Mouse (Mus musculus) activated CD4-positive, CD25-positive, alpha-beta regulatory T cell, adult 4 months (primary cell): ENCODE data around the gene Atf6b. TPM values are rescaled to one million over a fixed set of nuclear protein-coding genes. Genes with fewer than 3 reads are reported as not detected.

ENCODE experiments used
- ATAC-seq: one replicate; pipeline ENCODE4 v1.8.0; 2017
- polyA plus RNA-seq, 2 experiments: library from polyadenylated mRNA; unstranded; fragments of 100-300 nt; shearing (Covaris generic); gene quantifications; one replicate each; pipeline ENCODE4 v1.2.1; 2017

Atf6b gene
- polyA plus RNA-seq, result 10 to 100 TPM; 15.6 to 26.7 TPM

DNA sequence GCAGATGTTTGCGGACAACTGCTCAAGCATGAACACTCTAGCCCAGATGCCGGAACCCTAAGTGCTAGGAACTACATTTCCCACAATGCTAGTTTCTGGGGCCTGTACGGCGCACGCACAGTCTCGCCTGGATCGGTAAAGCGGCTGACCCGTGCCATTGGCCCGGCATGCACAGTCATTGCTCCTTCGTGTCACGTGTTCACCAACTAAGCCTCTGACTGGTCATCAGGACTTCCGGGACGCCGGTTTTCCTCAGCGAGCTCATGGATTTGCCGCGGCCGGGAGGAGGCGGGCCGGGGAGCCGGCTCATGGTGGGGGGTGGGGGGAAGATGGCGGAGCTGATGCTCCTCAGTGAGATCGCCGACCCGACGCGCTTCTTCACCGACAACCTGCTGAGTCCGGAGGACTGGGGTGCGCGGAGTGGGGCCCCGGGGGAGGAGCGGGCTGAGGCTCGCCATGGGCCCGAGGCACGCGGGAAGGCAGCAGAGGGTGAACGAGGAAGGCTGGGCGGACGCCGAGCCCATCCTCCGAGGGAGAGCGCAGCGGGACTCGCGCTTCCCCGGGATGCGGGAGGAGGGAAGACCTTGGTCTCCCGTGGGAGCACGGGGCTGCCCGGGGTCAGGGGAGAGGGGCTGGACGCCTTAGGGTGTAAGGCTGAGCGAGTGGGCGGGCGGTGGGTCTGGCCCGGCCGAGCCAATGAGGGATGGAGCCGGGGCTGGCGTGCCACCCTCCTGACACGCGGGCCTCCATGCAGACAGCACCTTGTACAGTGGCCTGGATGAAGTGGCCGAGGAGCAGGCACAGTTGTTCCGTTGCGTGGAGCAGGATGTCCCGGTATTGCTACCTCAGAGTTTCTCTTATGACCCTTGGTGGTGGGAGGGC is at the start of gene Atf6b:
TSS of gene Atf6b (plus strand) at position 241 of the 882 bp plus-strand sequence.
- ATAC-seq, result peak; percentile 98

DNA sequence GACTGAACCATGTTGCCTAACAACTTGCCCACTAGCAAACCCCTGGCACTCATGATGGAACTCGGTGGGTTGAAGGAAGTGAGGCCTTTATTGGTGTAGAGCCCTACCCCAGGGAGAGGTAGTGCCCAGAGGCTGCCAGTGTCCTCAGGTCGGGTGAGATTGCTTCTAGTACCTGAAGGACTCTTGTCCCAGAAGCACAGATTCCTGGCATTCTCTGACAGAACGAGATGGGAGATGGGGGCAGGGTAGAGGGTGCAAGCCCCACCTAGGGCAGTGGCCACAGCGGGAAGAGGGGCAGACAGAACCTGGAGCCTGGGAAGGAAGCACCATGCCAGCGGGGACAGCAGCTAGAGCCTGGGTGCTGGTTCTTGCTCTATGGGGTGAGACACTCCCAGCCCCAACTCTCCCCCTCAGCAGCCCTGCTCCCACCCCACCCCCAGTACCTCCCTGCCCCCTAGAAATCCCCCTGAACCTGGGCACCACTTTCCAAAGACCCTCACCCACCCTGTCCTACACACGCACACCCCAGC is 49.3 kb upstream of the Atf6b start, which contains the start of gene Ager:
TSS of gene Ager (plus strand) at position 297 of the 530 bp plus-strand sequence.
- no peak for ATAC-seq

DNA sequence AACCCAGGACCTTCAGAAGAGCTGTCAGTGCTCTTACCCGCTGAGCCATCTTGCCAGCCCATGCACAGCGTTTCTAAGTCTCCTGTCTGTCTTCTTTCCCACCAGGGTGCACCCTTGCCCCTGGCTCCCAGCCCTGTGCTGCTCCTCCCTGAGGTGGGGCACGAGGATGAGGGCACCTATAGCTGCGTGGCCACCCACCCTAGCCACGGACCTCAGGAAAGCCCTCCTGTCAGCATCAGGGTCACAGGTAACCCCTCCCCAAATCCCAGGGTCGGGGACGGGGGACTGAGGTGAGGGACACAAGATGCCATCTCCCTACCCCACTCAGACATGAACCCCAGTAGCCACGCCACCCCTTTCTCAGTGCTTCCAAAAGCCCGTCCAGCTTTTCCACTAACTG is 47.1 kb upstream of the Atf6b start:
- ATAC-seq, result no peak

DNA sequence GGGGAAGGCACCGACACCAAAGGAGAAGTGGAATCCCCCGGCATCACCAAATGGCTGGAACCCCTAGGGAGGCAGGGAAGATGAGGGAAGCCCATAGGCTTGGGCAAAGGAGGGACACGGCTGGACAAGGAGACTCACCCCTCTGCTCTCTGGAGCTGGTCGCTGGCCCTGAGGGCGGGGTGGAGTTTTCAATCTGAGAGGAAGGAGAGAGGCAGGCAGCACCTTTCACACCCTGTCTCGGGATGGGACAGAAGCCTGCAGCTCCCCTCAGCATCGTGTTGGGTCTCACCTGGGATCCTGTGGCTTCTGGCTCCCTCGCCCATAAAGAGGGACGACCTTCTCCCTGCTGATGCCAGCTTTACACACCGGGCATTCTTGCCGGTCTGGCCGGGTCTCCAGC is 45.1 kb upstream of the Atf6b start:
- ATAC-seq, result no peak

DNA sequence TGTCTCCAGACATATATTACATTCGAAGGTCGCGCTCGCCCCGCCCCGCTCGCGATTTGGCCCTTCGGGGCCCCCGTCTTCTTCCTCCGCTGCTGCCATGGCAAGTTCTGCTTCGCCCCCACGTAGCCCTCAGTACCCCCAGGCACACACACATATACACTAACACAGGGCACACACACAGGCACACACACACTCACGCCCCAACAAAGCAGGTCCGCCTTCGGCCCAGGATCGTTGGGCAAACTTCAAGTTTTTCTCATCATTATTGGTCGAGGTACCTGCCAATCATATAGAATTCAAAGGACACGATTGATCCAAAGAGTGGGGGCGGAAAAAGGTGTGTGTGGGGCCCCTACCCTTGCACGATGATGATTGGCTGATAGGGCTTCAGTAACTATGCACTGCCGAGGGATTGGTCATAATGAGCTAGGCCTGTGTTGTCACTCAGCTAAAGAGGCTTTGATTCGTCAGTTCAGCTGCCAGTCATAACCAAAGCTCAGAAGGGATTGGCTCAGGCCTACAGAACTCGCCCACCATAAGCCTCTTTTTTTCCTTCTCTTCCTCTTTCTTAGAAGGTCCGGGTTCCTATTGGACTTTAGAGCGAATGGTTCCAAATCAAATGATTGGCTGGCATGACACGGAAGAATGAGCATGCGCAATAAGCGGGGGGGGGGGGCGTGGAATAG is 43.4 kb upstream of the Atf6b start, which contains the start of gene Rnf5:
TSS of gene Rnf5 (minus strand) at position 316 of the 686 bp plus-strand sequence.
- peak; percentile 87 for ATAC-seq

DNA sequence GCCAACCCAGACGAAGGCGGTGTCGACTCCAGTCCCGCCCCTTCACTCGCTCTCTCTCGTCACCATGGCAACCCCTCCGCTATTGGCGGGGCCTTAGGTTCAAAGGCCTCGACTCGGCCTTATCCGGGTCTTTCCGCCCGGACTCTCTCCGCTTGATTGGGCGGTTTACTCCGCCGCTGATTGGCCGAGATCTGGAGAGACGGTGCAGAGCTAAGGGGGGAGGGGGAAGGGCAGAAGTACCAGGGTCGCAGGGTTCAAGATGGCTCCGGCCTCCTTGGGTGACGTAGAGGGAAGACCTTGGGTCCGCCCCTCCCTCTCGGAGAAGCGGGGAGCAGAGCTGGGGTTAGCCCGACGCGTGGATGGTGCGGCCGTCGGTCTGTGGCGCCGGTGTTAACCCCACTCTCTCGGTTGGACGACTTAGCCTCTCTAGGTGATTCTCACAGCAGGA is 42.9 kb upstream of the Atf6b start, which contains the start of gene Agpat1:
TSS of gene Agpat1 (plus strand) at position 202 of the 448 bp plus-strand sequence.
- ATAC-seq, result peak; percentile 73

DNA sequence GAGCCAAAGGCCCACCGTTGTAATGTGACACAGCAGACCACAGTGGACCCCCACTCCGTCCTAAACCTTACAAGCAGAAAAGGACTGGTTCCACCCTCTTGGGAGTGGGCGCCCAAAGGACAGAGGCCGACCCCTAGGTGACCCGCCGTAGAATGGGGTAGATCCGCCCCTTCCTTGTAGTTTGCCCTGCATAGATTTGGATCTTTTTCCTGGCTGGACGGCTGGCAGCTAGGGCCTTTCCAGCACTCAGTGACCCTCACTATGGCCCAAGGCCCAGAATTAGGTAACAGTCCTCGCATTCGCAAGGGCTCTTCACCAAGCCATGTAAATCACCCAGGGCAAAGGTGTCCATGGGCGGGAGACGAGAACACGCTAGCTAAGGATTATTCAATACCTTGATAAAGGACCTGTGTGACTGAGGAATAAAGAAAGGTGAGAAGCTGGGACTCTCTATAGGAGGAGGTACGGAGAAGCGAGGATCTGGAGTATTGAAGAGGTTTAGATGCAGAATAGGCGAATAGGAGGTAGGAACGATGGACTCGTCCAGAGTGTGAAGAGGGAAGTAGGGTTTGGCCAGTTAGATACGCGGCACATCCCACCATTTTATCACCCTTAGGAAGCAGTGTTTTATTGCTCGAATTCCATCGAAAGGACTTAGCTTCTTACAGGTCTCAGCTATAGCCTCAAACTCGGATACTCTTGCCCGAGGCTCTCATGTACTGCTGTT is 42.3 kb upstream of the Atf6b start:
- ATAC-seq, result no peak

DNA sequence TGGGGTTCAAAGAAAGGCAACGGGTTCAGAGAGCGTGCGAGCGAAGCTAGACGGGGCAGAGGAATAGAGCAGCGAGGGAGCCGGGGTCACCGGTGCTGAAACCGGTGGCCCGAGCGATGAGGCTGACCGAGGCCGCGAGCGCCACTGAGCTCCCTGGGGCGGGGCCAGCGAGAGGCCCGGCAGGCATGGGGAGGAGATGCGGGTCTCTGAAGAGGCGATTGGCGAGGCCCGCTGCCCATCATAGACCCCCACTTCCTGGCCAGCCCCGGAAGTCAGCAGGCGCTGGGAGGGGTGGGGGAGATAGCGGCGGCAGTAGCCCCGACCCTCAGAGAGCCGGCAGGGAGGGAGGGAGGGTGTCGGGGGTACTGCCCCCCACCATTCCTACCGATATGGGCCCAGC is 41.3 kb upstream of the Atf6b start:
- ATAC-seq, result peak; percentile 13

DNA sequence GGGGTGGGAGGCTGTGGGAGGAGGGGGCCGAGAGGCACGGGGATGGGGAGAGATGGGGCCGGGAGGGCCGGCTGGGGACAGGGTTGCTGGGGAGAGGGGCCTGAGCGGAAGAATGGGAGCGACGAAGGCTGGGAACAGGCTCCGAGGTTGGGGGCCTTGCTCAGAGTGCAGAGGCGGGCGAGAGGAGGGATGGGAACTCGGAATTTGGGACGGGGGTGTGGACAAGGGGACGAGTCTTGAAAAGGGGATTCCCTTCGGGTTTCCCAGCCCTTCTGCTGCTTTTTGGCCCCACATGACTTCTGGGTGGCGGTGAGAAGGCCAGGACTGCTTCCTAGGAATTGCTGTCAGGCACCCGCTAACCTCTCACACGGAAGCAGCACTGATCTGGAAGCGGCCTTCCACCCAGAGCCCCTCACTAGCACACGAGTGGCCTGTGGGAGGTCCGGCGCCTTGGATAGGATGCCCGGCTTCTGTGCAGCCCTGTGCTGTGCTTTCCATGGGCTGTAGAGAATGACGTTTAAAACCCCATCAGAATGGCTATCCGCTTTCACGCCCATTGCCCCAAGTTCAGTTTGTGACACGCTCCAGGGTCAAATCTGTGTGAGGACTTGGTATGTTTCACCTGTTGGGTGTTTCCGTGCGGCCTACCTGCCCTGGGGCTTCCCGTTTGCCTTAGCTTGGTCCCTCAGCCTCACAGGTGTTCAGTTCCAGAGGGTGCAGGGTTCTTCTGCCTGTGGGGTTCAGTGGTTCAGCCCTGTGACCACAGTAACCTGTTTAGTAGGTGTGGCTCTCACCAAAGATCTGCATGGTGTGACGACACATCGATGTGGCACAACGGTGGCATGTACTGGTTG is 40.5 kb upstream of the Atf6b start:
- no peak for ATAC-seq

DNA sequence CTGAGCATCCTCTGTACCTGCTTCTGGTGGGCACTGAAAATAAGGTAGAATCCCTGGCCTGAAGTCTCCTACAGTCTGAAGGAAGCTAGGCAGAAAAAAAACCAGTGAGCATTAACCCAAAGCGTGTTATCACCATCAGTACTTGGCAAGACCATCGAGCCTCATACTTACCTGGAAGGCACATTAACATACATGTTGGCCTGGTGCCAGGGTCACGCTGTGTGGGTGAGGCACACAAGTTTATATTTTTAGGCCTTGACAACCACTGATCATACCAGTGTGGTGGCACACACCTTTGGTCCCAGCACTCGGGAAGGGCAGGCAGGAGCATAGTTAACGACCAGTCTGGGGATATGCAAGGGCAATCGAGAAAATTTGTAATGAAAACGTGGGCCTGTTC is 38.9 kb upstream of the Atf6b start:
- no peak for ATAC-seq

DNA sequence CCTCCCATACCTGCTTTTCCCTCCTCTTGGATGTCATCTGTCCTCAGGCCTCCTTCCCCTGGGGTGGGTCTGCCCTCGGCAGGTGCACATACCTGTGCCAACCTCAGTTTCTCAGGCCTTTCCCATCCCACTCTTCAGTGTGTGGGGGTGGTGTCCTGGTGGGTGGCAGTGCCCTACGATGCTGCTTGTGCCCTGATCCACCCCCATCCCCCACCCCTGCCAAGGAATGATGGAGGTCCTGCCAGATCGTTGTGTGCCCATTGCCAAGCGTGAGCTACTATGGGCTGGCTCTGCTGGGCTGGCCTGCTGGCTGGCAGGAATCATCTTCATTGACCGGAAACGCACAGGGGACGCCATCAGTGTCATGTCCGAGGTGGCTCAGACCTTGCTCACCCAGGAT is 35.9 kb upstream of the Atf6b start:
- ATAC-seq, result no peak

DNA sequence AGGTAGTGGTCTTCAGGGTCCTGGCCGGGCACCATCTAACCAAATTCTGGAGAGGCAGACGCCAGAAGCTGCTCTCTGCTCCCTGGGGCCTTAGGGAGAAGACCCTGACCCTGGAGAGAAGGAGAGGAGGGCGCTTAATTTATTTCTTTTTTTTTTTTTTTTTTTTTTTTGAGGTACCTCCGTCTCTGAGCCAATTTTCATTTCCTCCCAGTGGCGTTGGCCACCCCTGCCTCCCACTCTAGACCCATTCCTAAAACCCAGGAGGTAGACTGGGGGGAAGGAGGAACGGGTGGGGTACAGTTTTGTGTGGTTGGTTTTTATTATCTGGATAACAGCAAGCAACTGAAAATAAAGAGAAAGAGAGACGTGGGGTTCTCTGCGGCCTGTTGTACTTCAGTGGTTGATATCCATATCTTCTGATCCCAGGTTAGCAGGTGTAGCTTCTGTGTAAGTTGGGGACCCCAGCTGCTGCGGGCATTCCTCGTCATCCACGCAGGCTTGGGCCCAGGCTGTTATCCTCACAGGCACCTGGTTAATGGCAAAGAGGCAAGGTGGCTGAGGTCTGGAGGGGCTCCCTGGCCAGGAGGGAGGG is 33.8 kb upstream of the Atf6b start:
- no peak for ATAC-seq

DNA sequence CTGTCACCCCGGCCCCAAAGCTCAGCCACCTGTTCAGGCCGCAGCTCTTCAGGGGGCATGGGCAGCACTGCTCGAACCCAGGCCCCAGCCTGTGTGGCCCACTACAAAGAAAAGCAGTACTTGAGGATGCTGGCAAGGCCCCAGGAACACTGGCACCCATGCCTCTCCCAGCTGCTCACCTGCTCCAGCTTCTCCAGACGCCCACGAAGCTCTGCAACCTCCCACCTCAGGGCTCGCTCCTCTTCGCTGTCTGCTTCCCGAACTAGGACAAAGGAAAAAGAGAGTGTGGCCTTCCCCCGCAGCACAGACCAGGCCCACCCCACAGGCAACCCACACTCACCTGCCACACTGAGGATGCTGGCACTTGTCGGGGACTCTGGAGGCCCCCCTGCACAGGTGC is 33.1 kb upstream of the Atf6b start:
- no peak for ATAC-seq

DNA sequence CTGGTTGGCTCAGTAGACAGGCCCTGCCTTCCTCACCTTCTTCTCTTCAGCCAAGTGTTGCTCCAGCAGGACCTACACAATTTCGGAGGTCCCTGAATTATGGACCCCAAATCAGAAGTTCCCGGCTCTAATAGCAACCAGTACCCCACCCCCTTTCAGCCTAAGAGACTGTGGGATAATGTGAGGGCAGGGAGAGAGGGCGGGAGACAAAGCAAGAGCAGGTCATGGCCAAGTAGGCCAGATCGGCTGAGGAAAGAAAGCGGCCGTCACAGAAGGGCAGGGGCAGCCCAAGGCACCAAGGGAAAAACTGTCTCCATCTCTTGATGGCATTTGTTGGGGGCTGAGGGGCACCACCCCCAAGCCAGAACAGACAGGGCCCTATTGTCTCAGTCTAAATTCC is 31.1 kb upstream of the Atf6b start, which contains the start of gene Egfl8:
TSS of gene Egfl8 (minus strand) at position 101 of the 400 bp plus-strand sequence.
- no peak for ATAC-seq

DNA sequence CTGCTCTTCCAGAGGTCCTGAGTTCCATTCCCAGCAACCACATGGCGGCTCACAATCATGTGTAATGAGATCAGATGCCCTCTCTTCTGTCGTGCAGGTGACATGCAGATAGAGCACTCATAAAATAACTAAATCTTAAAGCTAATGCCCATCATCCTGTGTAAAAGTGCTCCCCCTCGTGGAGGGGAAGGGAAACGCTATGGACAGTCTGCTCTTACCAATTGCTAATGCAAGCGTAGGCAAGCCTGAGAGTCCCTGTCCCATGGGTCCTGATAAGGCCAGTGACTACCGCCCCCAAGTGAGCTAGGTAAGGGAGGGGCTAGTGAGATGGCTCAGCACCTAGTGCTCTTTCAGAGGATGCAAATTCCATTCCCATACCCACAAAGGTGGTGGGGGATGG is 27.9 kb upstream of the Atf6b start:
- ATAC-seq, result no peak

DNA sequence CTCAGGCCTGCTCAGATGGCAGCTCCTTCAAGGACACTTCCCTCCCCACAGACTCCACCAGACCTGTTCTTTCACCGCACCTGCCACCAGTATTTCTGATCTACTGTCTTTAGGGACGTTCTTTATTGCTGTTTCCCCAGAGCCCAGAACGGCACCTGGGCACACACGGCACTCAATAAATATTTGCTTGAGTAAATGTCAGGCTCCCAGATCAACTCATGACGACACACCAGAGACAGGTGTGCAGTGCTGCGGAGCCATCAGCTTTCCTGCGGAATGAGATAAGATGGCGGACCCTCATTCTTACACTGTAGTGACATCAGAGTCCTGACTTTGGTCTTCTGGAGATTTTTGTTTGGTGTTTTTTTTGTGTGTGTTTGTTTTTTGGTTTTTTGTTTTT is 25.9 kb upstream of the Atf6b start:
- ATAC-seq, result no peak

DNA sequence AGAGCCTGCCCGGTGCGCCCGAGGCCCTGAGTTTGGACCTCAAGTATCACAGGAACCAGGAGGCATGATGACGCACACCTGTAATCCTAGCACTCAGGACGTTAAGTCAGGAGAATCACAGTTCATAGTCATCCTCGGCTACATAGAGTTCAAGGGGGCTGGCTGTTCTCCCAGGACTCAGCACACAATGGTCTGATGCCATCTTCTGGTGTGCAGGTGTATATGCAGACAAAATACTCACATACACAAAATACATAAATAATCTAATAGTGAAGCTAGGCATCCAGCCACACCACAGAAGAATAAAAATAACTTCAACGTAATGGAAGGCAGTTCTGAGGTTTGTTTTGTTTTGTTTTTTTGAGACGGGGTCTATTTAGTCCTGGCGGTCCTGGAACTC is 23.8 kb upstream of the Atf6b start:
- ATAC-seq, result no peak

DNA sequence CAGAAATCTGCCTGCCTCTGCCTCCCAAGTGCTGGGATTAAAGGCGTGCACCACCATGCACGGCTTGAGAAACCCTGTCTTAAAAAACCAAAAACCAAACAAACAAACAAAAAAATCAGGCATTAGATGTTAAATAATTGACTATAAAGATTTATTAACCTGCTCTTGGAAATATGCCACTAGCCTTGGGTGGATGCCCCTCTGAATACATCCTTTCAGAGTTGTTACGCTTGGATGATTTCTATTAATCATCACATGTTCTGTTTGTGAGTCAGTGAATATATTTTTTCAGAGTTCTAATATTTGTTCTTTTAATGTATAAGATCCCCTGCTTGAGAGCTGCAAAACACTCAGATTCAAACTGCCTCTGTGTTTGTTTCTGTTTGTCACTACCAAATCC is 22.0 kb upstream of the Atf6b start:
- ATAC-seq, result no peak

DNA sequence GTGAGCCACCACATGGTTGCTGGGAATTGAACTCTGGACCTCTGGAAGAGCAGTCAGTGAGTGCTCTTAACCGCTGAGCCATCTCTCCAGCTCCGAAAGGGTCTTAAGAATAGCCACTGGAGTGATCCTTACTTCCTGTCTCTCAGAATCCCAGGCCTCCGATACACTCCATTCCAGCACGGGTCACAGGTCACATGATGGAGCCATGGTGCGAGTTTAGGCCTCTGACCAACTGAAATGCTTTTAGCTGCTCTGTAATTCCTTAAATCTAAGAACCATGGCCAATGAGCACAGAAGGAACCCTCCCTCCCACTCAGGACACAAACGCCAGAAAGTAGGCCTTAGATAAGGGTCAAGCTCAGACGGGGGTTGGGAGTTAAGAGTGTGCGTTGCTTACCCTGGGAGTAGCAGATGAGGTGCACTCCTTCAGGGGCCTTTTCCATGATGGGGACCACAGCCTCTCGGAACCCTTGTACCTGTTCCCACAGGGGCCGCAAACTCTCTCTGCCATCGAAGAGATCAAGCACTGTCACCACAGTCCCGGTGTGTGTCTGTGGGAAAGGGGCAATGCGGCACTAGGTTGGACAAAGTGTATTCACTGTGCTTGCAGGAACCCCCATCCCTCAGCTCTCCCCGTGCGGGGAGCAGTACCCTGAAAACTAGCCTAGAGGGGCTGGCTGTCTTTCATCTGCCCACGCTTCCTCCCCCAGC is 20.7 kb upstream of the Atf6b start:
- no peak for ATAC-seq

DNA sequence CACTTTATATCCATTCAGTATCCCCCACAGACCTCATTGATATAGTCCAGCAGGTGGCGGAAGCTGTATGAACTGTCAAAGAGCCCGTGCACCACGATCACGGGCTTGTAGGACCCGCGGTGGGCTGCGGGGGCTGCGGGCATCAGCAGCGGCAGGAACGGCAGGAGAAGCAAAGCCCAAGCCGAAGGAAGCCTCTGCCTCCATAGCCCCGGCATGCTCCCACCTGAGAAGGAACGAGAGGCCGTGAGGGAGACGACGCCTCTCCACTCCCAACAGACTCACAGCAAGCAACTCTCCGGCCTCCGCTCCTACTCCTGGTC is 20.2 kb upstream of the Atf6b start:
- no peak for ATAC-seq
